Mouse (Mus musculus) gastrocnemius, postnatal 14 days (tissue): Measurements from ENCODE around the gene Dapp1. TPM values are rescaled to one million over a fixed set of nuclear protein-coding genes. Genes with fewer than 3 reads are reported as not detected.
A peak's percentile ranks its signal among the peaks of the same experiment; 100 is the strongest.

Experiments
- DNase-seq: peaks from one replicate; pipeline ENCODE4 v3.0.0; 2021; ENCODE audit warnings: mixed read lengths
- intact Hi-C: fragments of 180-260 bp; cut with DNase I; formaldehyde crosslinking; loops from one replicate; pipeline ENCODE4 v1.15.1; 2025; ENCODE audit warnings: low total_unique reads
- long read RNA-seq, 2 experiments: library from polyadenylated mRNA; stranded (forward); transcript quantifications; one replicate each; pipeline ENCODE4 v2.0.0; 2021
- total RNA-seq, 2 experiments: library from RNA; stranded (reverse); gene quantifications; 2 replicates each; pipeline ENCODE4 v1.2.3; 2021

Gene Dapp1
- total RNA-seq = 1 to 10 TPM in 1 of 2 experiments, under 1 TPM in 1; 0.84 to 1.1 TPM
- long read RNA-seq, experiment 1, partial matches to known transcripts = 0 of 4 reads
- long read RNA-seq, experiment 1, other reads (novel, unspliced or antisense) = 2 of 4 reads
- long read RNA-seq, experiment 2 = 0 reads

GRCm38 (mm10) chr3:137981382-137981750 lies at the start of gene Dapp1:
Gene Dapp1 (minus strand): TSS chr3:137981545.
- DNase-seq = peak; percentile 54
- intact Hi-C loops = no loop called here

- intact Hi-C loops = no loop called here
- no peak for DNase-seq
These were observed 49.2 kb upstream of the Dapp1 start for GRCm38 (mm10) chr3:138030563-138030962.

DNA sequence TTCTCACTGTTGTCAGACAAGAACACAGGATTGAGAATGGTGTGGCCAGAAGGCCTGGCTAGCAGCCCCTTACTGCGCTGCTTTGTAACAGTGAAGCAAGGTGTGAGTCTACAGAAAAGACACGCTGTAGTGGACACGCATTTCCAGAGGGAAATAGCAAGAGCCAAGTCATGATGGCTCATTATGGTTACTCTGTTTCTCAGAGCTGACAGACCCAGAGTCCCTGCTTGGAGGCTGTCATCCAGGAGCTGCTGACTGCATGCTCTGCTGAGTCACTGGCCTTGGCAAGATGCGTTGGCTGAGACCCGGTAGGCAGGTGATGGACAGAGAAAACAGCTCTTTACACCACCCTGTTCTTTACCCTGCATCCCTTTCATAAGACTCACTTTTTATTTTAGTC lies 48.0 kb upstream of the Dapp1 start:
- intact Hi-C loops = no loop called here

GRCm38 (mm10) chr3:138027575-138028362 lies 46.4 kb upstream of the Dapp1 start:
- no peak for DNase-seq
- intact Hi-C loops = no loop called here

More for the DNA sequence above, 48.0 kb upstream of the Dapp1 start:
- DNase-seq = peak; percentile 58

DNA sequence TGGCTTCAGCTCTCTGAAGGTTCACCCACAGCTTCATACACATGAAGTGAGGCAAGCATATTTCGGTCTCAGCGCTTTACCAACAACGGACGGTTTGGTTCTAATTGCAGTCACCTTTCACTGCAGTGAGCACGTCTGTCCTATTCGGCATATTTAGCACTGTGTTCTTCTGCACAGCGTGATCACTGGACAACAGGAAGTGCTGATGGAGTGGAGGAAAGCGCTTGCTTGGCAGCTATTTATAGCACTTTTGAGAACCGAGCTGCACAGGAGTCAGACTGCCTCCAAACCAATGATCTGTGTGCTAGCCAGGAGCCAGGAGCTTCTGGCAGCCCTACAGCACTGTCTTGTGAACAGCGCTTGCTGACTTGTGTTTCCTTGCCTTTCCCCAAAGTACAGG lies 44.9 kb upstream of the Dapp1 start:
- DNase-seq = peak; percentile 71
- intact Hi-C loops = no loop called here

- intact Hi-C loops = no loop called here
These were observed 41.3 kb upstream of the Dapp1 start for GRCm38 (mm10) chr3:138022651-138023050.

GRCm38 (mm10) chr3:138022003-138022402 lies 40.7 kb upstream of the Dapp1 start:
- DNase-seq = no peak
- intact Hi-C loops = no loop called here

More at GRCm38 (mm10) chr3:138022651-138023050, 41.3 kb upstream of the Dapp1 start:
- DNase-seq = no peak

- intact Hi-C loops = no loop called here
- DNase-seq = no peak
These were observed 35.5 kb upstream of the Dapp1 start for GRCm38 (mm10) chr3:138016810-138017209.

DNA sequence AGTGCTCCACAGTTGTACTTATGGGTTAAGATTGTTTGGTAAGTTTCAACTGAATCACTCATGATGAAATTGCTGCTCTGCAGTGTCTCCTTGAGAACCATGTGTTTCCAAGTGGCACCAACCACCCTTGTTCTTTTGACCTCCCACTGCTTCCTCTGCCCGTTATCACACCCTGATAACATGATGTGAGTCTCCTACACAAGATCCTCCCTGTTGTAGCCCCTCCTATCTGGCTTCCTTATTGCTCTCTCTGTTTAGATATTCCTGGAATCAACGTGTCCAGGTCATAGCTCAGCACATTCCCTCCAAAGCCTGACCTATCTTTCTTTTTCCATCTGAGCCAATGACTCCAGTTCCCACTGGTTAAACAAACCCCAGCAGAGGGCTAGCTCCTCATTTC lies 33.4 kb upstream of the Dapp1 start:
- intact Hi-C loops = no loop called here
- no peak for DNase-seq

GRCm38 (mm10) chr3:138012351-138012750 lies 31.0 kb upstream of the Dapp1 start:
- intact Hi-C loops = no loop called here
- no peak for DNase-seq

- no peak for DNase-seq
- intact Hi-C loops = no loop called here
These were observed 26.8 kb upstream of the Dapp1 start for GRCm38 (mm10) chr3:138008152-138008551.

DNA sequence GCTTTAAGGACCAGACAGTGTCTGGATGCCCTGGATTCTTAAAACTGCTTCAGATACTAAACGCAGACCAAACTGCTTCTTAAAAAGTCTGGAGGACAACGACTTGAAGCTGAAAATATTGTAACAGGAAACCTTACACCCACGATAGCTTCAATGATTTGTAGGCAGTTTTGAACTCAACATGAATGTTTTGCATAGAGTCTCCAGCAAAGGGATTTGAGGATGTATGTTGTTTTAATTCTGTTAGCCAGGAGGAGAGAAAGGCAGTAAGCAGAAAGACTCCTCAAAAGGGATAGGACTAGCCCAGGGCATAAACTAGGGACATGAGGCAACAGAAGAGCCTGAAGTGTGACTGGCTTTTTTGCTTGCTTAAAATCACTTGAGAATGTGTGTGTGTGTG lies 25.6 kb upstream of the Dapp1 start:
- DNase-seq = no peak
- intact Hi-C loops = no loop called here

DNA sequence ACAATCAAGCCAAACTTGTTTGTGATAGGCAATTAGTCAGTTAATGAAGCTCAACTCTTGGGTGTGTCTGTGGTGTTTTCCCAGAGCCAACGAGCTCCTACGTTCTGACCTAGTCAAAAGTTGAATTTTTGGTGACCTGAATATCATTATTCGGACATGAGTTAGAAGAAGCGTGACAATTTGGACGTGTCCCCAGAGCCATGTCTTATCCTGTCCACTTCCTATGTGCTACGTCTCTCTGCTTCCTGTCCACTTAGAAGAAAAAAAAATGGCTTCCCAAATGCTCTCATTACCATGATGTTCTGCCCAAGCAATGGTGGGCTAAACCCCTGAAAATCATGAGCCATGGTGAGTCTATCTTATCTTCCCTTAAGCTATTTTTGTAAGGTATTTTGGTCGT lies 21.9 kb upstream of the Dapp1 start:
- intact Hi-C loops = no loop called here

GRCm38 (mm10) chr3:138002545-138002944 lies 21.2 kb upstream of the Dapp1 start:
- intact Hi-C loops = no loop called here
- no peak for DNase-seq

More for the DNA sequence above, 21.9 kb upstream of the Dapp1 start:
- no peak for DNase-seq

- intact Hi-C loops = no loop called here
These were observed 20.5 kb upstream of the Dapp1 start for GRCm38 (mm10) chr3:138001865-138002264.

GRCm38 (mm10) chr3:138000724-138001069 lies 19.4 kb upstream of the Dapp1 start:
- DNase-seq = peak; percentile 72
- intact Hi-C loops = no loop called here

More at GRCm38 (mm10) chr3:138001865-138002264, 20.5 kb upstream of the Dapp1 start:
- no peak for DNase-seq

GRCm38 (mm10) chr3:138000062-138000723 lies 18.8 kb upstream of the Dapp1 start:
- no peak for DNase-seq
- intact Hi-C loops = no loop called here

GRCm38 (mm10) chr3:137999224-137999790 lies 18.0 kb upstream of the Dapp1 start:
- no peak for DNase-seq
- intact Hi-C loops = no loop called here

GRCm38 (mm10) chr3:137998491-137999223 lies 17.3 kb upstream of the Dapp1 start:
- no peak for DNase-seq
- intact Hi-C loops = no loop called here

DNA sequence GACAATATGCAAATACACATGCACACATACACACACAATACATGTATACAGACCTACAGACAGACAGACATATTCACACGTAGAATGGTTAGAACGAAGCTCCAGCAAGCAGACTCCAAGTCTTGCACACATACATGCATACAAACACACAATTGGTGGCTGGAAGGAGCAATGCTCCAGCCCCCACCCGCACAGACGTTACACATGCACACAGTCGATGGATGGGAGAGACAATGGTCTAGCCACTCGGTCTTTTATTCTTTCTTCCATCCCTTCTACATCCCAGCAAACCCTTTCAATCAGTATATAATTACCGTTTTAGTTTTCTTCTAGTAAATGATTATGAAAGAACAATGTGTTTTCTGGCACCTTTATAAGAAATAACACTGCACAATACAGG lies 14.1 kb upstream of the Dapp1 start:
- DNase-seq = no peak
- intact Hi-C loops = no loop called here
